Mouse (Mus musculus) CH12F3 (cell line): ENCODE results near the gene Ddx59.

Experiments used
- in situ Hi-C: fragments of 300-500 bp; cut with MboI; formaldehyde crosslinking; loops from 2 replicates; pipeline ENCODE4 v1.14.3; 2020; ENCODE audit warnings: low sequenced_read_pairs

Gene Ddx59

GRCm38 (mm10) chr1:136414798-136415755 lies at the start of gene Ddx59:
Gene Ddx59, plus strand, starts transcription at chr1:136415271.
- in situ Hi-C loops: no loop called here

- in situ Hi-C loops: no loop called here
Observed at GRCm38 (mm10) chr1:136365986-136366385, 49.1 kb upstream of the Ddx59 start.

- in situ Hi-C loops: no loop called here
Observed at GRCm38 (mm10) chr1:136379261-136379660, 35.8 kb upstream of the Ddx59 start.

GRCm38 (mm10) chr1:136380161-136380560 lies 34.9 kb upstream of the Ddx59 start:
- in situ Hi-C loops: no loop called here

- in situ Hi-C loops: no loop called here
Observed at GRCm38 (mm10) chr1:136380606-136381005, 34.5 kb upstream of the Ddx59 start.

- in situ Hi-C loops: no loop called here
Observed at GRCm38 (mm10) chr1:136381169-136381568, 33.9 kb upstream of the Ddx59 start.

GRCm38 (mm10) chr1:136381583-136381982 lies 33.5 kb upstream of the Ddx59 start:
- in situ Hi-C loops: no loop called here

- in situ Hi-C loops: no loop called here
Observed at GRCm38 (mm10) chr1:136386914-136387313, 28.2 kb upstream of the Ddx59 start.

GRCm38 (mm10) chr1:136394506-136394905 lies 20.6 kb upstream of the Ddx59 start:
- in situ Hi-C loops: no loop called here

- in situ Hi-C loops: no loop called here
Observed at GRCm38 (mm10) chr1:136395073-136395472, 20.0 kb upstream of the Ddx59 start.

GRCm38 (mm10) chr1:136401281-136401680 lies 13.8 kb upstream of the Ddx59 start:
- in situ Hi-C loops: no loop called here

GRCm38 (mm10) chr1:136409631-136410030 lies 5.4 kb upstream of the Ddx59 start:
- in situ Hi-C loops: no loop called here

- in situ Hi-C loops: no loop called here
Observed at GRCm38 (mm10) chr1:136415756-136416126, 670 bp downstream of the Ddx59 start.

GRCm38 (mm10) chr1:136418393-136418792 lies 3.3 kb downstream of the Ddx59 start:
- in situ Hi-C loops: no loop called here

- in situ Hi-C loops: no loop called here
Observed at GRCm38 (mm10) chr1:136427166-136427969, 12.3 kb downstream of the Ddx59 start.

- in situ Hi-C loops: no loop called here
Observed at GRCm38 (mm10) chr1:136428981-136429380, 13.9 kb downstream of the Ddx59 start.

GRCm38 (mm10) chr1:136430126-136430818 lies 15.2 kb downstream of the Ddx59 start:
- in situ Hi-C loops: no loop called here

GRCm38 (mm10) chr1:136440741-136441140 lies 25.7 kb downstream of the Ddx59 start:
- in situ Hi-C loops: no loop called here

GRCm38 (mm10) chr1:136442809-136443208 lies 27.7 kb downstream of the Ddx59 start:
- in situ Hi-C loops: no loop called here

GRCm38 (mm10) chr1:136444555-136445255 lies 29.6 kb downstream of the Ddx59 start:
- in situ Hi-C loops: no loop called here
